Mouse (Mus musculus) embryonic facial prominence, embryonic 10.5 days (tissue): ENCODE results near the gene Bahcc1. TPM values are rescaled to one million over a fixed set of nuclear protein-coding genes. Genes with fewer than 3 reads are reported as not detected.
A peak's percentile ranks its signal among the peaks of the same experiment; 100 is the strongest.

Source experiments
- DNase-seq: peaks from one replicate; pipeline ENCODE4 v3.0.0-alpha.2; 2017; ENCODE audit warnings: low spot score
- H3K27ac ChIP-seq: fragments of 300-500 bp; sonication (generic); replicated peaks from 2 replicates; pipeline ENCODE4 v1.5.1; 2016; ENCODE audit warnings: mild to moderate bottlenecking
- H3K27me3 ChIP-seq: fragments of 300-500 bp; sonication (generic); replicated peaks from 2 replicates; pipeline ENCODE4 v1.6.1; 2016; ENCODE audit warnings: low read depth, mild to moderate bottlenecking; ENCODE audit not compliant: poor library complexity, severe bottlenecking
- H3K36me3 ChIP-seq: fragments of 300-500 bp; sonication (generic); replicated peaks from 2 replicates; pipeline ENCODE4 v1.6.1; 2016; ENCODE audit warnings: mild to moderate bottlenecking, moderate library complexity
- H3K4me1 ChIP-seq: fragments of 300-500 bp; sonication (generic); 2 replicates; pipeline ENCODE4 v1.6.1; 2016
- H3K4me3 ChIP-seq: fragments of 300-500 bp; sonication (generic); 2 replicates; pipeline ENCODE4 v1.5.1; 2016; ENCODE audit warnings: mild to moderate bottlenecking, moderate library complexity
- H3K9me3 ChIP-seq: fragments of 300-500 bp; sonication (generic); 2 replicates; pipeline ENCODE4 v1.6.1; 2016; ENCODE audit warnings: mild to moderate bottlenecking
- WGBS: fragments of 180-500 bp; shearing (Covaris S2); methylation state at CpG from one replicate; pipeline ENCODE4 v1.1.7; 2016; 5-methylcytosine and 5-hydroxymethylcytosine counted together
- polyA plus RNA-seq: library from polyadenylated mRNA; unstranded; fragments of >200 nt; fragmentation: Nextera tagmentation; extraction: Ambion mirVana; gene quantifications from 2 replicates; pipeline ENCODE4 v1.2.1, GENCODE M21; 2016

The Bahcc1 gene
- polyA plus RNA-seq, 1 experiment from 2014 or later = 18.4 TPM

DNA sequence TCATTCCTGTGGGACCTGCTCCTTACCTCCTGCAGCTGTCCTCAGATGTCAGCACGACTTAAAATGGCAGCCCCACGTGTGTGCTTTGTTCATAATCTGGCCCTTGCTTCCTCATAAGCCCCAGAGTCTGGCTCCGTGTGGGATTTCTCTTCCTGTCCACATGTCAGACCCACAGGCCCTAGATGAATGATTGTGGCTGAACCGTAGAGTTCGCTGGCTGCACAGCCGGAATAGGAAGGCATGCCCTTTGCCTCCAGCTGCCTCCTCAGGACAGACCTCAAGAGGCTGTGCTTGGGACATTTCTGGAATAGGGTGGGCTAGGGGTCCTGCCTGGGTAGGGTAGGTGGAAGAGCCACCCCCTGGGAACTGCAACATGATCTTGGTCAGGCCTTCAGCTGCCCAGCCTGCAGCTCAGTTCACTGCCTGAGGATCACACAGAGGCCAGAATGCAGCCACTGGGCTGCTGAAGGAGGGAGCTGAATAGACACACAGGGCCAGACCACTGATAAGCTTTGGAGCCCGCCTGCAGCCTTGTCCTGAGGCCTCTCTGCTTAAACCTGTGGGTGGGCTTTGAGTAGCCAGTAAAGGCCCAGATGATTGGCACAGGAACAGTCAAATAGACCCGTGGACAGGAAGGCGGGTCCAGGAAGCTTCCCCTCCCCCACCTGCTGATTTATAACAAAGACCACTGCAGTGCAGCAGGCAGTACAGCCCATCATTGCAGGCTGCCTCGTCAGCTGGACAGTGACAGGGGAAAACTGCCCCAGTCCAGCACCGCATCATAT, 16.0 kb upstream of the Bahcc1 start:
- Histone ChIP-seq H3K4me1 (peaks cover 67% of the 10 kb centered on the region), H3K27ac (peak overlapping the region; percentile 91), H3K4me3 (peak overlapping the region; percentile 39), H3K27me3 (no peaks in the 10 kb centered on the region), H3K36me3 (peaks cover 12% of the 10 kb centered on the region; the same call in 1 of the 2 replicates), H3K9me3 (0 out of 2 replicates have a peak, but pooled peaks cover 8% of the 10 kb centered on the region)
- peak; percentile 90 for DNase-seq
- WGBS = 14% methylated on average over 11 of the region's 11 CpGs

DNA sequence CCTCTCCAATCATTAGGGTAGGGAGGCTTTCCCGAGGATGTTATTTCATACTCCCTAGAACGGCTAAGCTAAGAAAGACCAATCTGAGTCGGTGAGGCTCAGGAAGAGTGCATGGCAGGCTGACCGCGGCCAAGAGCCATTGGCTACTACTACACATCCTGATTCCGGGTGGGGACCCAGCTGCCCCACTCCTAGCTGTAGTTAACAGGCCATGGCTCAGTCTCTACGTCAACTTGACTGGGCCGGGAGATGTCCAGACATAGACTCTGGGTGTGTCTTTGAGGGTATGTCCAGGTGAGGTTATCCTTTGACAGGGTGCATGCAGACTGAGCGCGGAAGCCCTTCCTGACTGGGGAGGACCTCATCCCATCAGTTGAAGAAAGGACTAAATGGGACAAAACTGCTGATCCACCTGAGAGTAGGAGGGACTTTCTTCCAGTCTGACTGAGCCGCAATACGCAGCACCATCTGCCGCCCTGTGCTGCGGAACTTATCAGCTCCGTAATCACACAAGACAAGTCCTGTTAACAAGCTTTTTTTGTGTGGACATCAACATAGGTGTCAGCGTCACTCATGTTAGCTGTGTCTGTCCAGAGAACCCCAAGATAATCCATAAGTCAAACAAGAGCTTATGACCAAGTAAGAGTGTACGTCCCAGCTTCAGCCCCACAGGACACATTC, 14.4 kb upstream of the Bahcc1 start:
- 0 out of 2 replicates have a peak, but pooled peaks cover 5% of the 10 kb centered on the region for H3K27me3 ChIP-seq
- peaks cover 81% of the 10 kb centered on the region for H3K4me1 ChIP-seq
- H3K9me3 ChIP-seq = 0 out of 2 replicates have a peak, but pooled peaks cover 6% of the 10 kb centered on the region
- H3K27ac ChIP-seq = peak overlapping the region; percentile 49
- H3K36me3 ChIP-seq = peaks cover 8% of the 10 kb centered on the region; the same call in 1 of the 2 replicates
- H3K4me3 ChIP-seq = no peak overlapping the region
- WGBS = 89% methylated on average over 17 of the region's 17 CpGs
- DNase-seq = no peak

GRCm38 (mm10) chr11:120218946-120219345, 13.8 kb upstream of the Bahcc1 start:
- peaks cover 1% of the 10 kb centered on the region; the same call in 1 of the 2 replicates for H3K36me3 ChIP-seq
- 0 out of 2 replicates have a peak, but pooled peaks cover under 1% of the 10 kb centered on the region for H3K9me3 ChIP-seq
- H3K4me3 ChIP-seq = peak overlapping the region; percentile 21
- peak overlapping the region; percentile 49; the same call in 1 of the 2 replicates for H3K27ac ChIP-seq
- H3K27me3 ChIP-seq = 0 out of 2 replicates have a peak, but pooled peaks cover 7% of the 10 kb centered on the region
- WGBS = 73% methylated on average over 6 of the region's 6 CpGs
- no peak for DNase-seq
- H3K4me1 ChIP-seq = peaks cover 88% of the 10 kb centered on the region

- WGBS = 50% methylated on average over 9 of the region's 9 CpGs
- peaks cover 98% of the 10 kb centered on the region for H3K4me1 ChIP-seq
- 0 out of 2 replicates have a peak, but pooled peaks cover 8% of the 10 kb centered on the region for H3K27me3 ChIP-seq
- H3K36me3 ChIP-seq = no peaks in the 10 kb centered on the region
- H3K27ac ChIP-seq = peak overlapping the region; percentile 49
- no peaks in the 10 kb centered on the region for H3K9me3 ChIP-seq
- DNase-seq = peak; percentile 39
- peak overlapping the region; percentile 6; the same call in 1 of the 2 replicates for H3K4me3 ChIP-seq
Measured at GRCm38 (mm10) chr11:120219916-120220522, 12.7 kb upstream of the Bahcc1 start.

DNA sequence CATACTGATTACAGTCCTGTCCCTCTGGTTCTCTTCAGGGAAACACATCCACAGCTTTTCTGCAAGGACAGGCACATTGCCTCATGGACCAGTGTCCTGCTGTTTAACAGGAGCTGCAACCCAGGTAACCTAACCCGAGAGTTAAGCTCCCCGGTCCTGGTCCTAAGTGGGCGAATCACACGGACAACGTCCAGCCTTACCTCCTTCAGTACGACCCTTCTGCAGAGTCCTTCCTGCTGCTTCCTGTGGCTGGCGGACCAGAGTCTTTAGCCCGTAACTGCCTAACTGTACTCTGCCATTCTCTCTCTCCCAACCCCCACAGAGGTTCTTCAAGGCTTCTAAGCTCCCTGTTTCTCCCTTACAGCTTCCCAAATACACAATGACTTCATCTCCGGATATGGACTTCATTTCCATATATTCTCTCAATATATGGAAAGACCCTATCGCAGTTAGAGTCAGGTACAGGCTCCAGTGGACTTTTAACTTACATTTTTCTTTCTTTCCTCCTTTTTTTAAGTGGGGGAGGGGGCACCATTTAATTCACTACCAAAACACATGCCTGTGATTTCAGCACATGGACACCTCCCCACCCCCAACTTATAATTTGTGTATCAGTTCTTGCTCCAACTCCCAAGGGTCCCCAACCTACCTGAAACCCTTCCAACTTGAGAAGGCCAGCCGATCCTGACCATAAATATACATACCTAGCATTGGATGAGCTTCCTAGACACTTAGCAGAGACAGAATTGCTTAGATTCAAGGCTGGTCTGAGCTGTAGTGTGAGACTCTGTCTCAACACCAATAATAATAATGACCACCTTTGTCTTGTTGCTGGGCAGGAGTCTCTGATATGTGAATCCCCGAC, 11.6 kb upstream of the Bahcc1 start:
- H3K27ac ChIP-seq = peak overlapping the region; percentile 49
- H3K27me3 ChIP-seq = 0 out of 2 replicates have a peak, but pooled peaks cover 10% of the 10 kb centered on the region
- H3K4me1 ChIP-seq = peaks cover 99% of the 10 kb centered on the region
- H3K36me3 ChIP-seq = no peaks in the 10 kb centered on the region; the same call in 1 of the 2 replicates
- no peaks in the 10 kb centered on the region for H3K9me3 ChIP-seq
- no peak for DNase-seq
- peak overlapping the region; percentile 6; the same call in 1 of the 2 replicates for H3K4me3 ChIP-seq
- 54% methylated on average over 12 of the region's 12 CpGs for WGBS

DNA sequence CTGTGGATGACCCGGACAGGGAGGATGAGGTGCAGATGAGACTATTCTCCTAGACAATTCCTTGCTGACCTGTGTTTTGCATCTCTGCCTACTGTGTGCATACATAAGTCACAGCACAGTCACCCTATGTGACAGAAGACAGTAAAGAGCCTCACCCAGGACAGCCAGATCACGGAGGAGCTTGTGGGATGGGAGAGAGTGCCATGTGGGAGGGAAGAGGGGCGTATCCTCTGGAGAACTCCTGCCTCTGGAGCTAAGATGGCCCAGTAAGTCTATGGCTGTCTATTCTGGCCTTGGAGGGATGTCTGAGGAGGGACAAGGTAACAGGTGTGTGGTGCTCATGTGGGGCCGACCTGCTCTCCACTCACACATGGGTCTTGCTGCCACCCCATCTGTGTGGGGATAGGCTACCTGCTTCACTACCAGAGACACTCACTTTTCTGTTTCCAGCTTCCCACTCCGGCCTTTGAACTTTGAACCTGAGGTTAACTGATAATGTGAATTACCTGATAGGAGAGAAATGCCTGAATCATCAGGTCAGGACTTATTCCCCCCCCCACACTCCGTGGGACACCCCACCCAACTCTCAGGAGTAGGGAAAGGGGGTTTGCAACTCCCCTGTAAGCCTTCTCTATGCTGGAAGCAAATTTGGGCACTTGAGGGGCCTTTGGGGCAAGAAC, 10.2 kb upstream of the Bahcc1 start:
- H3K27me3 ChIP-seq = 0 out of 2 replicates have a peak, but pooled peaks cover 17% of the 10 kb centered on the region
- 81% methylated on average over 6 of the region's 6 CpGs for WGBS
- peaks cover 99% of the 10 kb centered on the region for H3K4me1 ChIP-seq
- H3K4me3 ChIP-seq = no peak overlapping the region
- no peak for DNase-seq
- H3K27ac ChIP-seq = peak overlapping the region; percentile 45
- H3K36me3 ChIP-seq = no peaks in the 10 kb centered on the region; the same call in 1 of the 2 replicates
- no peaks in the 10 kb centered on the region for H3K9me3 ChIP-seq

- WGBS = 48% methylated on average over 19 of the region's 19 CpGs
- Histone ChIP-seq H3K4me3 (peak overlapping the region; percentile 52), H3K9me3 (no peaks in the 10 kb centered on the region), H3K4me1 (peaks cover 99% of the 10 kb centered on the region), H3K27me3 (0 out of 2 replicates have a peak, but pooled peaks cover 17% of the 10 kb centered on the region), H3K27ac (peak overlapping the region; percentile 99), H3K36me3 (no peaks in the 10 kb centered on the region; the same call in 1 of the 2 replicates)
- DNase-seq = peak; percentile 64
Measured at GRCm38 (mm10) chr11:120223586-120224487, 8.9 kb upstream of the Bahcc1 start.

- no peaks in the 10 kb centered on the region; the same call in 1 of the 2 replicates for H3K36me3 ChIP-seq
- H3K4me3 ChIP-seq = peak overlapping the region; percentile 52
- DNase-seq = peak; percentile 50
- 0 out of 2 replicates have a peak, but pooled peaks cover 17% of the 10 kb centered on the region for H3K27me3 ChIP-seq
- WGBS = 24% methylated on average over 11 of the region's 11 CpGs
- H3K9me3 ChIP-seq = no peaks in the 10 kb centered on the region
- peaks cover 99% of the 10 kb centered on the region for H3K4me1 ChIP-seq
- peak overlapping the region; percentile 99 for H3K27ac ChIP-seq
Measured at GRCm38 (mm10) chr11:120224488-120225255, 8.1 kb upstream of the Bahcc1 start.

DNA sequence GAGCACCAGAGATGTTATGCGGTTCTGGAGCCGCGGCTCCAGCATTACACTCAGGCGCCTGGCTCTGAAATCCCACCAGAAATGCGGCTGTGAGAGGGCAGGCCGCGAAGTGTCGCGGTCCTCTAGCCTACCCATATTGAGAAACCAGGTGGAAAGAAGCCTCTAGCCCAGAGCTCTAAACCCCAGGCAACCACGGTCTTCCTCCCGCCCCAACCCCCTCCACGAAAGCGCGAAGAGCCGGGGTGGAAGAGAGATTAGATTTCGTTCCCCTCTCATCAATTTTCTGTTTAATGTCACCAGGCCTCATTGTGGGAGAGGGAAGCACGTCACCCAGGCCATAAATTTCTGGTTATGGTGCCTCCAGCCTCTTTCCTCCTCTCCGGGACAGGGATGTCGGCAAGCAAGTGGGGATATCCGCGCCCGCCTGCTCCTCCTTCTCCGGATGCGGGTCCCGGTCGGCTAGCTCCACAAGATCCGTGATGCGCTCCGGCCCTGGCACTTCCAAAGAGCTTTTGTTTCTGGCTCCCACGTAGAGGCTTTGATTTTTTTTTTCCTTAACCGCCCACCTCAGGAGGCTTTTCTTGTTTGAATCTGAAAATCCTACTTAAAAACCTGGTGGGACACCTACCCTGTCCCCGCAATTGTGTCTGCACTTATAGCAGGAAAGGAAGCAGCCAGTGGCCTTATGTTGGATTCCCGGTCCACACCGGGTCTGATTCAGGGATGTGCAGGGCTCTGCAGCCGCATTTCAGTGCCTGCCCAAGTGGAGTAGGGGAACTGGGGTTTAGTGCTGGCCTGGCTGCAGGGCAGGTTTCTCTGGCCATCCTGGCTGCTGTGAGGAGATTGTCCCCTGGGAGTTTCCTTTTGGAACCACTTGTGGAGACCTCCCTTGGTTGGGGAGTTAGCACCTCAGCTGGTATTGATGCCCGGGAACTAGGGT, 7.2 kb upstream of the Bahcc1 start:
- peak; percentile 65 for DNase-seq
- H3K36me3 ChIP-seq = no peaks in the 10 kb centered on the region; the same call in 1 of the 2 replicates
- H3K4me3 ChIP-seq = peak overlapping the region; percentile 52
- H3K27ac ChIP-seq = peak overlapping the region; percentile 99
- H3K9me3 ChIP-seq = no peaks in the 10 kb centered on the region
- 6% methylated on average over 36 of the region's 36 CpGs for WGBS
- H3K4me1 ChIP-seq = peaks cover 99% of the 10 kb centered on the region
- 0 out of 2 replicates have a peak, but pooled peaks cover 17% of the 10 kb centered on the region for H3K27me3 ChIP-seq
